Mouse (Mus musculus): ENCODE data around the gene Mmp24. TPM values are rescaled to one million over a fixed set of nuclear protein-coding genes. Genes with fewer than 3 reads are reported as not detected.

The Mmp24 gene
- total RNA-seq, 1 experiment from 2014 or later: not detected

DNA sequence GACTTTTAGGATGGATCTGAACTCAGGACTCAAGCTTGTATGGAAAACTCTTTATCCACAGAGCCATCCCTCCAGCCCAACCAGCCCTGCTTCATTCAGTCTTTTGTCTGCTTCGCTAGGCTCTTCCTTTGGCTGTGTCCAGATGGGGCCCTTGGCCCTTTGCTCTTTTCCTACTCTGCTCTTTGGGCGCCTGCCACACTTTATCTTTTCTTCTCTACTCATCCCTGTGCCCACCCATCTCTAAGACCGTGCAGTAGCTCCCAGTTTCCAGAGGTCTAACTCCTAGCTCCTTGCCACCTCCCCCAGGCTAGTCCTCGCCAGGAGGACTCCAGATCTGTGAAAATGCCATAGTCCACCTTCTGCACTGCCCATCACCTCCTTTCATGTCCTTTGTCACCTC, 1.5 kb upstream of the Mmp24 start:
- ATAC-seq (ENCODE audit: extremely low read depth, insufficient number of reproducible peaks, low FRiP score, poor library complexity, severe bottlenecking): no peak

DNA sequence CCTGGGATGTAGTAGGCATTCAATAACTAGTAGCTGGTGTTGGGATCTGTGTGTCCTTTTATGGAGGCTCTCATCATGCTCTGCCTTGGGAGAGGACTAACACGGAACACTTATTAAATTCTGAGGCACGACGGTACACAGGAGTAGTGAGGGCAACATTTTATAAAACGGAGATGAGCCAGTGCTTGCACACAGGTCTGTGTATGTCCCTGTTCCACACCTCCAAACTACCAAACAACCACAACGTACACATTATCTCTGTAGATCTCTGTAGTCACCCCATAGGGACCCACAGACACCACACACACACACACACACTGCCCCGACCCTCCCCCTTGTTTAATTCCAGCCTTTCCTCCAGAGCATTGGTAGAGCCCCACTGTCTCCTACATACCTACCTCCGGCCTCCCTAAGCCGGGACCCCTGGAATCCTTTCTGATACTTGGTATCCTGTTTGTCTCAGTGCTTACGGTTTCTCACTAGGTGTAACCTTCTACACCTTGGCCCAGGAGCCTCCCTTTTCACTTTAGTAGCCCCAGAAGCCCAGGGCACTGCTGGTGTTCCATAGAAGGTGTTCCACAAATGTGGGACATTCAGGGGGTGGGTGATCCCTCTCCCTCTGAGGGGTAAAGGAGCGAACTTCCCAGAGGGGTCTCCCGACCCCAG, 748 bp upstream of the Mmp24 start:
- ATAC-seq (ENCODE audit: extremely low read depth, insufficient number of reproducible peaks, low FRiP score, poor library complexity, severe bottlenecking): no peak

DNA sequence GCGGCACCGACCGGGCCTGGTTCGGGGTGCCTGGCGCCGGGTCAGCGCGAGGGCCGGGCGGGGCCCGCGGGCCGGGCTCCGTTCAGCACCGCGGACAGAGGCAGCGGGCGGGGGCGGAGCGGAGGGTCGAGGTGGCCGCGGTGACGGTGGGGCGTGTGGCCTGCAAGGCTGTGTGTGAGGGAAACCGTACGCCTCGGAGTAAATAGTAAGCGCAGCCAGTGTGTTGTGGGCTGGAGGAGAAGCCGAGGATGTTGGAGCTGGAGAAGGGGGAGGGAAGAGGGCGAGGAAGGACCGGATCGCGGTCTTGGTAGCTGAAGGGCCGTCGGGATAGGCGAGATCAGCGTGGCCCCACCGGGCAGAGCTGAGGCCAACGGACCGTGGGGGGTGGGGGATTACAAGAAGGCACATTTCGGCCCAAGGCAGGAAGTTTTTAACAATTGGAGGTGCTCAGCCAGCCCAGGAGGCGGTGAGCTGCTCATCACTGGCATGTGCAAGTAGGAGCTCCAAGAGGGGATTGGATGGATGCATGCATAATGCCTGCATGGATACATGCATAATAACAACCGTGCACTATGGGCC, 632 bp downstream of the Mmp24 start:
- no peak for ATAC-seq (ENCODE audit: extremely low read depth, insufficient number of reproducible peaks, low FRiP score, poor library complexity, severe bottlenecking)

DNA sequence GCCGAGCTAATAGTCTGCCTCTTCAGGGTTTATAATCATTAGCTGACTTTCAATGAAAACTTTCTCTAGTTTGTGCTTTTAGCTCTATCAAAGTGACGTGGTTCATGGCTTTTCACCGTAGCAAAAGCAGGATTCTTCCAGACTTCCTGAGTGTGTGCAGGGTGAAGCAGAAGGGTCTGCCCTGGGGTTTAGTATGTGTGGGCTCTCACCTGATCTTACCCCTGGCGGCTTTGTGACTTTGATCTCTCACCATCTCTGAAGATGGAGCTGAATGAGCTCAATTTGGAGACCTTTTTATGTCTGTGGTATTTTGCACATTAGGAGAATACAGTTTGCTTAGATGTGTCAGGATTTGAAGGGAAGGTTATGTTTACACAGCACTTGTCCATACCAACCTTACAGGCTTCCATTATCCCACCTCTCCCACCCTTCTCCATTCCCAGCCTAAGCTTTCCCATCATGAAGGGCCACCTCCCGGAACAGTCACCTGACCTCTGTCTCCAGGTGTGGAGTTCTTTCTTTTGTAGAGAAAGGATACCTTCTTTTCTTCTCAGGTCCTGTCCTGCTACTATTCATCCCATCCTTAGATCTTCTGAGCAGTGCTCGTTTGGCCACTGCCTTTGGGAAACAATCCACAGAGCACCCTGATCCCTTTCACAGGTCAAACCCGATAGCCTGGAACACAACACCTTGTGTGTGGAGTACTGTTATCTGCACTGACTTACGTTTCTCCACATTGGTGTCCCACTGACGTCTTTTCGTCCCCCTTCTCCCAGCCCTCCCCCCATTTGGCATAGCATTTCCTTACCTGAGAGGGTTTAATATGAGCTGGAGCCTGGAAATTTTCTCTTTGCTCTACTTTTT, 1.9 kb downstream of the Mmp24 start:
- no peak for ATAC-seq (ENCODE audit: extremely low read depth, insufficient number of reproducible peaks, low FRiP score, poor library complexity, severe bottlenecking)

DNA sequence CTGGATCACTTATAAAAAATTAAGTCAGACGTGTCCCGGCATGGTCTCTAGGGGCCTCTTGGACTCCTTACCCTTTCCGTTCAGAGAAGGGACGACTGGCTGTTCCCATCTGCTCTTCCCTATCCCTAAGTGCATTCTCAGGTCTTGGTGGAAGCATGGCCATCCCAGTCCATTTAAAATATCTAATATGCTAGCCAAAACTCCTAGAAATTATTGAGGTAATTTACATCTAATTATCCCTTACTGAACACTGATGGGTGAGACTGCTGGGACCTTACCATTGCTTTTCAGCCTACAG, 2.5 kb downstream of the Mmp24 start:
- no peak for ATAC-seq (ENCODE audit: extremely low read depth, insufficient number of reproducible peaks, low FRiP score, poor library complexity, severe bottlenecking)

DNA sequence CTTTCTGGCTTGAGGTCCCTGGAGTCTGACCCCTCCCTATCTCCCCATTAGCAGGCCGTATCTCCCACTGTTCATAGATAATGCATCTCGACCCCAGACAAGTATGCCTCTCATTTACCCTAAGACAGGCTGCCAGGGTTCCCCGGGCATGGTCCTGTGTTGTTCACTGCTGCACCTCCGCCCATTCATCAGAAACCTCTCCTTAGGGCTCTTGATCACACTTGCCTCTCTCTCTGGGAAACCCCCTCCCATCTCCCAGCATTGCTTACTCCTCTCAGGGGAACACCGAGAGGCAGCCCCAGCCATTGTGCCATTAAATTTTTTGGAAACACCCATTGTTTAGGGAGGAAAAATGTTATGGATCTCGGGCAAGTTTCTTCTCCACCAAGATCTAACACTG, 2.9 kb downstream of the Mmp24 start:
- ATAC-seq (ENCODE audit: extremely low read depth, insufficient number of reproducible peaks, low FRiP score, poor library complexity, severe bottlenecking): no peak

DNA sequence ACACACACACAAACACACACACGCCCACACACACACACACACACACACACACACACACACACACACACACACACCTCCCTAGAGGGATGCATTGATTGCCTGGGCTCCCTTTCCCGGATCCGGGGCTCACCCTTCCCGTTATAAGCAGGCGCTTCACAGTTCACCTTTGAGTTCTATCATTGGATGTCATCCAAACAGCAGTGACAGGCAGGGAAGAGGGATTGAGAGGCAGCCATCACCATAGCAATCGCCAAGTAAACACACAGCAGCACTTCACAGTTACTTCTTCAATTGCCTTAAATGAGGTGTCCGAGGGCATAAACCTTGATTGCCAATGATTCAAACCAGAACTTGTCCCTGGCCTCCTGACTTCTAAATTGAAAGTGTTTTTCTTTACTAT, 3.9 kb downstream of the Mmp24 start:
- ATAC-seq (ENCODE audit: extremely low read depth, insufficient number of reproducible peaks, low FRiP score, poor library complexity, severe bottlenecking): no peak

DNA sequence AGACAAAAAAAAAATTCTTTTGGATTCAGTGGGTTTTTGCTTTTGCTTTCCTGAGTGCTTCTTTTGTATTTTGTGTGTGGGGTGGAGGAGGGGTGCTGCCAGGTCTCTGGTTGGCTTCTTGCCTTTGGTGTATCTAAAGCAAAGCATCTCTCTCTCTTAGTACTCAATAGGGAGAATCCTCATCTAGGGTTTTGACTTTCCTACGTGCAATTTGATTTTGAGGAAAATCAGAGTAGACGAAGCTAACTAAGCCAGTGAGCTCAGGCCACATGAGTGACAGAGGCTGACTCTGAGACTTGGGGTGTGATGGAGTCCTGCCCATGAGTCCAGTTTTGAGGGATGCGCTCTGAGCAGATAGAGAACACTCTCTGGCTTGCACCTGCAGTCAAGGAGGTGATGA, 4.4 kb downstream of the Mmp24 start:
- ATAC-seq (ENCODE audit: extremely low read depth, insufficient number of reproducible peaks, low FRiP score, poor library complexity, severe bottlenecking): no peak

DNA sequence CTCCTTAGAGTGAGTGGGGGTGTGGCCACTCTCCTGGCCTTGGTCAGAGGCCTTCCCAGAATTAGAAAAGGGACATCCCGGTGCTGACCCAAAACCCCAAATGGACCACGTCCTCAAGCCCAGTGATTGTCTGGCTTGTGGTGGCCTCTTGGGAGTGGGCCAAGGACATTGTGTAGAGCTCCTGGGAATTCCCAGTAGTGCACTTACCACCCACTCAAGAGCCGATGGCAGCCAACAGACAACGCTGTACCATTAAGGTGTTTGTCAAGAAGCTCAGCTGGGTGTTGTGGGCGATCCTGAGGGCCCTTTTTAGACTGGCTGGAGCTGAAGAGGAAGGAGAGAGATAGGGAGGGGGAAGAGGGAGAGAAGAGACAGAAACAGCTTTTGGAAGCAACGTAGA, 9.4 kb downstream of the Mmp24 start:
- ATAC-seq (ENCODE audit: extremely low read depth, insufficient number of reproducible peaks, low FRiP score, poor library complexity, severe bottlenecking): no peak

DNA sequence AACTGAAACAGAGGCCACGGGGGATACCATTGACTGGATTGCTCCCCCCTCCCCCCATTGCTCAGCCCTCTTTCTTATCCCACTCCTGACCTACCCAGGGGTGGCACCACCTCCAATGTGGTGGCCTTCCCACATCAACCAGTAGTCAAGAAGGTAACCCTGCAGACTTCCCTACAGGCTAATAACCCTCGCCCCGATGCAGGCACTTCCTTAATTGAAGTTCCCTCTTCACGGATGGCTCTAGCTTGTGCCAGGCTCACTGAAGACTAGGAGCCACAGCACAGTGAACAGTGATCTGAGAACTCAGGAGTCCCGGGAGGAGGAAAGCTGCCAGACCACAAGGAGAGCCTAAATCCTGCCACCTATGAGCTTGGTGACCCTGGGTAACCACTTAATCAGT, 11.8 kb downstream of the Mmp24 start:
- ATAC-seq (ENCODE audit: extremely low read depth, insufficient number of reproducible peaks, low FRiP score, poor library complexity, severe bottlenecking): no peak

DNA sequence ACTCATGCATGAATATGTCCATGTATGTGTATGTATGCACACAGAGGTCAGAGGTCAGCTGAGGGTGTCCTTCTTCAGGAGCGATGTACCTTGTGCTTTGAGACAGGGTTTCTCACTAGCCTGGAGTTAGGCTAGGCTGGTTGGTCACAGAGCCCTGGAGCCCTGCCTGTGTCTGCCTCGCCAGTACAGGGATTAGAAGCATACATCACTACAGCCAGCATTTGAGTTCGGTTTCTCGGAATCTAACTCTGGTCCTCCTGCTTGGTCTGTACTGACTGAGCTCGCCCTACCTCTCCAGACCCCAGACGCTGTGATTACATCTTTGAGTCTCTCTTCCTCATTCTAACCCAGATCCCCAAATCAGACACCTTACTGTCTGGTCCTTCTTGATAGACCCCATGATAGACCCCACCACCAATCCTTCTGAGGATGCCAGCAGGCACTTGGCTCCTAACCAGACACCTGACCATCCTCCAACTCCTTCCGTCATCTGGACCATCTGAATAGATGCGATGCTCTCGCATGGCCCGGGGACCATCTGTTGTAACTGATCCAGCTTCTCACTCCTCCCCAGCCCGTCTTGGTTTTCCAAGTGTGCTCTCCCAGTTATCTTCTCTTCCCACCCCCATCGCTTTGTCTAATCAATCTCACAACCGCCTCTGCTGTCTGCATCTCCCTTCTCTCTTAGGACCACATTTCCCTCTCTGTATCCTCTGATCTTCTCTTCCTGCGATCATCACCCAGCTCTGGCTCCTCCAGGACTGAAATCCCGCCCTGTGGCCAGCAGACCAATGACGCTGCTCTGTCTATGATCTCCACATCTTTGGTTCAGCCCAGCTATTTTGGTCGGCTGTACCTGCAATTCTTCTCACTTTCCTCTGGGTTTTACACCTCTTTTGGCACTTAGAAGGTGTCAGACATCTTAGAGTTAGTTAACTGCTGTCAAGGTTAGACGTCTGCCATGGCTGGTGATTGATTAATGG, 13.1 kb downstream of the Mmp24 start:
- ATAC-seq (ENCODE audit: extremely low read depth, insufficient number of reproducible peaks, low FRiP score, poor library complexity, severe bottlenecking): no peak

DNA sequence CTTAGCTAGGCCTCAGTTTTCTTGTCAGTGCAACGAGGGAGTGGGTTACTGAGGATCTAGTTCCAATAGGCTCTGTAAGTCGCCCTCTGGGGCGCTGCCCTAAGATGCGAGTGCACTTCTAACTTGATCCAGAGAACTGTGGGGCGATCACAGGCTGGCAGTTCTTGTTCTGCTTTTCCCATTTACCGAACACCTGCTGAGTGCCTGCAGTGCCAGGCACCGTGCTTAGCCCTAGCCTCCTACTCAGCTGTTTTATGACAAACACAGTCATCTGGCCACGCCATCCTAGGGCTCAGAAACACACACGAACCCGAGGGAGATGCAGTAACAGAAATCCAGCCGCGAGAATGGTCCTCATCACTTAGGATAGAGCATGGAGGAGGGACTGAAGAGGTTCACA, 17.8 kb downstream of the Mmp24 start:
- no peak for ATAC-seq (ENCODE audit: extremely low read depth, insufficient number of reproducible peaks, low FRiP score, poor library complexity, severe bottlenecking)

DNA sequence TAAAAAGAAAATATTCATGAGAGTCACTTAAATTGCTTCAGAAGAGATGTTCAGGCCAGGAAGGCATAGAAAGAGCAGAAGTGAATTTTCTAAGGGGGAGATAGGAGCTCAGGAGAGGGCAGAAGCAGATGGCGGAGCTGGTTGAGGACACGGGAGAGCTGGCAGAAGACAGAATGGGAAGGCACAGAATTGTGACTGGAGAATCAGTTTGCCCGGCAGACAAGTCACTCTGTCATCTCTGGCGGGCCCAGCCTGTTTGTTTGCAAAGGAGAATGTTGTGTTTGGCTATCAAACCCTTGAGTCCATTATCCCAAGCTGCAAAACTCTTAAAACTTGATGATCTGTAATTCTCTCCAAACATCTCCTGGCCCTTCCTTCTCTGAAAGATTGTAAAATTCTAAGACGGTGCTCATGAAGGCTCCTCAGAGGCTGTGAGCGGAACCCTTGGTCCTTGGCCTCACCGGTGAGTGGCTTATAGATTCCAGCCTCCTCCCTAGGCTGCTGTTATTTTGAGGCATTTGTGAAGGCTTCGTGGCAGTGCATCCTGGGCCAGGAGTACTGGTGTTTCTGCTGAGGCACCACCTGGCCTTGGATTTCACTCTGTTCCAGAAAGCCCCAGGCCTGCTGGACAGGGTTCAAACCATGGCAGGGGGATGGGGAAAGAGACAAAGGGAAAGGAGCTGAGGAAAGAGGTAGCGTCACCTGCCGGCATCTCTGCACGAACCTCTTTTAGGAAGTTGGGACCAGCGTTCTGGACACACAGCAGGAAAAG, 19.7 kb downstream of the Mmp24 start:
- ATAC-seq (ENCODE audit: extremely low read depth, insufficient number of reproducible peaks, low FRiP score, poor library complexity, severe bottlenecking): no peak

DNA sequence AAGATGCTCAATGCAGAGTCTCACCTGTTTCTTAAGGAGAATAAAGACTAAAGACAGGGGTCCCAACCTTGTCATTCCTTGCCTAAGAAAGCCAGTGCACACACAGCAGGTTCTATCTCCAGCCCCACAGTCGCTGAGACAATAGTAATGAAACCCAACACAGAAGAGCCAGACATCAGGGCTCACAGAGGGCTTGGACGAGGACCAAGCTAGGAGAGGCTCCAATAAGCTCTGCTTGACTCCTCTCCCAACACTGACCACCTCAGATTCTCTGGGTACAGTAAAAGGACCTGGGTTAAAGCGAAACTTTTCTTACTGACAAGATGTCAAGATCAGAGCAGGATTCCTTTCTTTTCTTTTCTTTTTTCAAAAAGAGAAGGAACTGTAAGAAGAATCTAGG, 23.5 kb downstream of the Mmp24 start:
- no peak for ATAC-seq (ENCODE audit: extremely low read depth, insufficient number of reproducible peaks, low FRiP score, poor library complexity, severe bottlenecking)

DNA sequence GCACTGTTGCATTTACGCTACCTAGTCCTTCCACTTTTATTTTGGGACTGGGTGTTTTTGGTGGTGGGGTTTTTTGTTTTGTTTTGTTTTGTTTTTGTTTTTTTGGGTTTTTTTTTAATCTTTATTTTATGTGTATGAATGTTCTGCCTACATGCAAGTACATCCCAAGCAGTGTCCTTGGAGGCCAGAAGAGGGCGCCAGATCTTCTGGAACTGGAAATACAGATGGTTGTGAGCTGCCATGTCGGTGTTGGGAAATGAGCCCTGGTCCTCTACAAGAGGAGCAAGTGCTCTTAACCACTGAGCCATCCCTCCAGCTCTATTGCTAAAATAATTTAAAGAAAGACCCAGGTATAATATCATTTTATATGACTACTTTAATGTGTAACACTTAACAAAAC, 27.6 kb downstream of the Mmp24 start:
- ATAC-seq (ENCODE audit: extremely low read depth, insufficient number of reproducible peaks, low FRiP score, poor library complexity, severe bottlenecking): no peak

DNA sequence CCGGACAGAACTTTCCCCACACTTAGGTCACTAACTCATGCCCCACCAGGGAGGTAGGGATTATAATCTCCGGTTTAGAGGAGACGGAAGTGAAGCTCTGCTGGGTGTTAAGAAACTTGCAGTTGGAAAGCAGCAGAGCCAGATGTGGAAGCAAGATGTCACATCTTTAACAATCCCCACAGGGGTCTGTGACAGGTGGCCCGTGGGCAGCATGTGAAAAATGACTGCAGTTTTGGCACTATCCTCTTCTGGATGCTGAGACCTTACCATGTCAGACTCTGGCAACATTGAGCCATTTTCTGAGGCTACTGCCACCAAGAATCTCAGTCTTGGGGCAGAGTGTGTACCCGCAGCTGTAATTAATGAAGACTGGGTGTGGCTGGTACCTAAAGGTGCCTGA, 28.9 kb downstream of the Mmp24 start:
- no peak for ATAC-seq (ENCODE audit: extremely low read depth, insufficient number of reproducible peaks, low FRiP score, poor library complexity, severe bottlenecking)

DNA sequence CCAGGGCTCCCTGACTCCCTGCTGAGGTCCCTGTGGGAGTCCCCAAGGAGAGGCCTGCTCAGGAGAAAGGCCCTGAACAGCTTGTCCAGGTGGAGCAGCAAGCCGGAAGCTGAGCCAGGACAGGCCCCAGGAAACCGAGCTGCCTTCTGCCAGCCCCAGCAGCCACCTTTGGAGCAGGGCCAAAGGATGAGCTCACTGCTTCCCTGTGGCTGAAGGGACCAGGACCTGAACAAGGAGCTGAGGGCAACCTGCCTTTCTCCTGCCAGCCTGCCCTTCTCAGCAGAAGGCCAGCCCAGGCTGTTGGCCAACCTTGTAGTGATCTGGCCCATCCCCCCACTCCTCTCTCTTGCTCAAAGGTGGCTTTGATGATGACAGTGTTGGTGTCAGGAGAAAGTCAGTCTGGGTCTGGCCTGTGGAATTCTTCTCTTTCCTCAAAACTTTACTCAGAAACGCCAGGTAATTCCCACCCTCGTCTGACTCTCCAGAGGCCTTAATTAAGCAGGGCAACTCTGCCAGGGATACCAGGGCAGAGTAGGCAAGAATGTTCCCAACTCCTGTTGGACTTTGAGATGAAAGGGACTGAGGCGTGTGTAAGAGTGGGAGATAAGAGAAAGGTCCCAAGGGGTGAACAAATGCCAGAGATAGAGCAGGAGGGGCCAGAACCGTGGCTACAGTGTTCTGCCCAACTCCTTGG, 30.2 kb downstream of the Mmp24 start:
- no peak for ATAC-seq (ENCODE audit: extremely low read depth, insufficient number of reproducible peaks, low FRiP score, poor library complexity, severe bottlenecking)

DNA sequence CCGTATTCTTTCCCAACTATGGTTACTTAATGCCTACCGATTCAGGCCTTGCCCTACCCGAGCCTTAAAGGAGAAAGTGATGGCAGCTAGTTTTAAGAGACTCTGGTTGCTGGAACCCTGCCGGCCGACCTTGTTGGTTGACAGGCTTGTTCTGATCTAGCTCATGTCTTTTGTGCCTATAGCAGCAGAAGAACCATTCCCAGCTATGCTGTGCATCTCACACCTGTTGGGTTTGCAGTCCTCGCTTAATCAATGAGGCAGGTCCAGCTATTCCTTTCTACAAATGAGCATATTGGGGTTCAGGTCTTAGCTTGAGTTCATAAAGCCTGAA, 30.7 kb downstream of the Mmp24 start:
- ATAC-seq (ENCODE audit: extremely low read depth, insufficient number of reproducible peaks, low FRiP score, poor library complexity, severe bottlenecking): no peak

Data from neutrophil, adult 5-6 weeks (primary cell).